Mouse (Mus musculus): ENCODE data around the gene Fam222a. TPM values are rescaled to one million over a fixed set of nuclear protein-coding genes. Genes with fewer than 3 reads are reported as not detected.
A peak's percentile ranks its signal among the peaks of the same experiment; 100 is the strongest.

Gene Fam222a
- polyA plus RNA-seq, 1 experiment from 2014 or later = 9.4 TPM

DNA sequence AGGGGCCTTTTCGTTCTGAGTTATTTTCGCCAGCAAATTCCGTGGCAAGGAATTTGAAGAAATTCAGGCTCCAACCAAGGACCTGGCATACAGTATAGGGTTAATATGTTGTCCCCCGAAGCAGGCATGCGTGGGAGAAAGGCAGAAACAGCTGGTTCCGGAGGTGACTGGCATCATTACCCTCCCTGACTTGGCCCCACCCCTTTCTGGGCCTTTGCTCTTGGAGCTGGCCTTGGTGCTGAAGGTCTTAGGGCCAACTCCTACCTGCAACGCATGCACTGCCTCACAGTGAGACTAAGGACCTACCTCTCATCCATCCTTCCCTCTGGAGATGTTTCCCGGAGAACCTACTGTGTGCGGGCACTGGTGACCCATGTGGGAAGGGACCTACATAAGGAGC lies 20.1 kb downstream of the Fam222a start:
- 46% methylated on average over 9 of the region's 9 CpGs for WGBS

DNA sequence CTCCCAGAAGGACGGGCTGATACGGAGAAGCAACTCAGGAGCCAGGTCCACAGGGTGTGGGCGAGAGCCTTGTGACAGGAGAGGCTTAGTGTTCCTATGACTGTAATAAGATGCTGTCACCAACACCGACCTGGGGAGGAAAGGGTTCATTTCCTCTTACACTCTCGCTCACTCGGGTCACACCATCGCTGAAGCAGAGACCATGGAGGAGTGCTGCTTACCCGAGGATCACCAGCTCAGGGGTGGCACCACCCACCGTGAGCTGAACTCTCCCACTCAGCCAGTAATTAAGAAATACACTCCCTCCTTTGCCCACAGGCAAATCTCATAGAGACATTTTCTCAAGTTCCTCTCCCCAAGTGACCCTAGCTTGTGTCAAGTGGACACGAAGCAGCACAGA lies 20.6 kb downstream of the Fam222a start:
- ATAC-seq (ENCODE audit: low FRiP score, low read depth) = no peak
- 57% methylated on average over 10 of the region's 10 CpGs for WGBS
- H3K9ac ChIP-seq (replicated peaks) = 0 out of 2 replicates have a peak overlapping the region, but pooled peaks have one; percentile 4
- no peak overlapping the region for H3K4me2 ChIP-seq (replicated peaks)
- H3K9me3 ChIP-seq = no peaks in the 10 kb centered on the region
- H3K4me1 ChIP-seq = peaks cover 93% of the 10 kb centered on the region
- peaks cover 29% of the 10 kb centered on the region for H3K27me3 ChIP-seq
- no peak overlapping the region for H3K4me3 ChIP-seq
- no peaks in the 10 kb centered on the region for H3K36me3 ChIP-seq
- peak overlapping the region; percentile 77 for H3K27ac ChIP-seq (replicated peaks)

More for the DNA sequence above, 20.1 kb downstream of the Fam222a start:
- Histone ChIP-seq H3K9ac (replicated peaks) (no peak overlapping the region), H3K27ac (replicated peaks) (peak overlapping the region; percentile 77; the same call in 1 of the 2 replicates), H3K27me3 (peaks cover 34% of the 10 kb centered on the region), H3K9me3 (no peaks in the 10 kb centered on the region), H3K4me2 (replicated peaks) (no peak overlapping the region), H3K4me3 (no peak overlapping the region), H3K36me3 (no peaks in the 10 kb centered on the region), H3K4me1 (peaks cover 93% of the 10 kb centered on the region)
- ATAC-seq (ENCODE audit: low FRiP score, low read depth) = no peak

DNA sequence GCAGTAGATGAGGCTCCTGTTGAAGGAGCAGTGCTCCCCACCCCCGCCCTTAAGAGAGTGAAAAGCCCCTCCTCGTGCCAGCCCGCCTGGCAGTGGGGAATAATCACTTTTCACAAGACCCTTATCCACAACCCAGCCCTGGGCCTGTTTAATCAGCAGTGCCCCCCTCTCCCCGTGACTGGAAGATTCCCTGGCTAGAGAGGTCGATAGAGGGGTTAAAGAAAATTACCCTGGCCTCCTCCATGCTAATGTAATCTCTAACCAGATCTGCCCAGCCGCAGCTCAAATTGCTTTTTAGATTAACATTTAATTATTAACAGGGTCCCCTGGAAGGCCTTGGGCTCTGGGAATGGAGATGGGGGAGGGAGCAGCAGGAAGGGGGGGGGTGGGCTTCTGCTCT lies 21.2 kb downstream of the Fam222a start:
- WGBS = 31% methylated on average over 6 of the region's 6 CpGs
- Histone ChIP-seq H3K9me3 (no peaks in the 10 kb centered on the region), H3K4me3 (no peak overlapping the region), H3K27me3 (peaks cover 25% of the 10 kb centered on the region), H3K9ac (replicated peaks) (peak overlapping the region; percentile 4; the same call in 1 of the 2 replicates), H3K36me3 (no peaks in the 10 kb centered on the region), H3K4me1 (peaks cover 93% of the 10 kb centered on the region), H3K27ac (replicated peaks) (peak overlapping the region; percentile 77), H3K4me2 (replicated peaks) (no peak overlapping the region)
- ATAC-seq (ENCODE audit: low FRiP score, low read depth) = 0 out of 2 replicates have a peak, but pooled peaks have one; percentile 13

DNA sequence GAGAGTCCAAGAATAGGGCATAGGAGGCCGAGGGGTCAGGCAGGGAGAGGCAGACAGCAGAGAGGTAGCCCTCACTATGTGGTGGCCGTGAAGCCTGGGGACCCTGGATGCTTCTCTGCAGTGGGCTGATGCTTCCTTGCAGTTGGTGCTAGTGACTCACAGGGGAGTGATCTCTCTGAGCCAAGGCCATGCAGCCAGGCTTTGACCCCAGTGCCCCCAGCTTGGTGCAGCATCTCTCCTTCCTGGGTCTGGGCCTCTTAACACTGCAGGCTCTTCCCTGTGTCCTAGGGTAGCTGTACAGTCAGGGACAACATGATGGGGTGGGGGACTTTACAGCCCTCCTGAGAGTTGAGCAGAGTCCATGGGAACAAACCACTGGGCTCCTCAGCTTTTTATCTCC lies 21.6 kb downstream of the Fam222a start:
- 0 out of 2 replicates have a peak, but pooled peaks cover 3% of the 10 kb centered on the region for H3K36me3 ChIP-seq
- H3K4me3 ChIP-seq = no peak overlapping the region
- H3K9ac ChIP-seq (replicated peaks) = no peak overlapping the region; the same call in 1 of the 2 replicates
- H3K4me1 ChIP-seq = peaks cover 92% of the 10 kb centered on the region
- no peaks in the 10 kb centered on the region for H3K9me3 ChIP-seq
- no peak for ATAC-seq (ENCODE audit: low FRiP score, low read depth)
- peaks cover 25% of the 10 kb centered on the region for H3K27me3 ChIP-seq
- no peak overlapping the region for H3K4me2 ChIP-seq (replicated peaks)
- peak overlapping the region; percentile 77 for H3K27ac ChIP-seq (replicated peaks)
- WGBS = 46% methylated on average over 2 of the region's 2 CpGs

DNA sequence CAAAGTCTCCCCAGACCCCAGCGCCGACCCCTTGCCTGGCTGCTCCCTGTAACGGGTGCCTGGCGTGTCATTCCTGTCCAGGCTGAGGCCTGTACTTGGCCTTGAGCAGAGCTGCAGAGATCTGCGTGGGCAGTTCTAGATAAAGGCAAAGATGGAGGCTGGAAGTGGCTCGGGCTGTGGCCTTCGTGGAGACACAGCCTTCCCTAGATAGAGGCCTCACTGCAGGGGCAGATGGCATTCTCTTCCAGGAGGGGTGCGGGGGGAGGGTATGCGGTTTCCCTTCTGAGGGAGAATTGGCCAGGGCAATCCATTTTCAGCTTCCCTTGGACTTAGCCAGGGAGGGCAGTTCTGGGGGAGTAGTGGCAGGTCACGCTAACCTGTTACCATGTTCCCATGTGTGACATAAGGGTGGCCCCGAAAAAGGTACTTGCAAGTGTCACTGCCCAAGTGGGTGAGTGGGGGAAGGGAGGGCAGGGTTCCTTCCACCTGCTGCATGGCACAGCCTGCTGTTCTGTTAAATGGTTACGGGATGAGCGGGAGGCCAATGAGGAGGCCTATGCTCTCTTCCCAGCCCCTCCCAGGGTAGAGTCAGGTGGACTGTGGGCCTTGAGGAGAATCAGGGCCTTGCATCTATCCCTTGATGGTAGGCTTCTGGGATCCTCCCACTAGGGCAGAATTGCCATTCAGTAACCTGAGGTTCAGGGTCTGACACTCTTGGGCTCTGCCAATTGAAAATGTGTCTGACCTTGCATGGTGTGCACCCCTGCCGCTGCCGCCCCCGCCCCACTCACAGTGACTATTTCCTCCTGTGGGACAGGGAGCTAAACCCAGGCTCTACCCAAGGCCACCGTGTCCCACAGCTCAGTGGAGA lies 22.5 kb downstream of the Fam222a start:
- 79% methylated on average over 17 of the region's 17 CpGs for WGBS
- H3K4me3 ChIP-seq = no peak overlapping the region
- peaks cover 11% of the 10 kb centered on the region for H3K36me3 ChIP-seq
- H3K9ac ChIP-seq (replicated peaks) = no peak overlapping the region
- 0 out of 2 replicates have a peak overlapping the region, but pooled peaks have one; percentile 7 for H3K4me2 ChIP-seq (replicated peaks)
- ATAC-seq (ENCODE audit: low FRiP score, low read depth) = peak; percentile 2; the same call in 1 of the 2 replicates
- peak overlapping the region; percentile 77 for H3K27ac ChIP-seq (replicated peaks)
- H3K27me3 ChIP-seq = peaks cover 24% of the 10 kb centered on the region
- H3K4me1 ChIP-seq = peaks cover 88% of the 10 kb centered on the region
- no peaks in the 10 kb centered on the region for H3K9me3 ChIP-seq

DNA sequence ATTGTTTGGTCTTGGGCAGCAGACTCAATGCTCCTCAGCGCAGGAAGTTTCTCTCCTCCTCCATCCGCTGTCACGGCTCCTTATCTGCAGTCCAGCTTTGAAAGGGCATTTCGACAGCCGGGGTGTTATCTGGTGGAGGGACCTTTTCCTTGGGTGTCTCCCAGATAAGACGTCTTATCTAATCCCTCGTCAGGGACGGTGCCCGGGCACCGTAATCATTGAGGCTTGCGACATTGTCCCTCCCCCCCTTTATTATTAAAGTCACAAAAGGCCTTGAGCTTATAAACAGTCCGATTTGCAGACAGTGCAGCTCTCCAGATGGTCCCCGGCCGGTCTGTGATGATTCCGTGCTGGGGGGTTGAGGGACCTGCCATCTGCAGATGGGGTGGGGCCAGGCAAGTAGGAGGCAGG lies 23.3 kb downstream of the Fam222a start:
- WGBS = 28% methylated on average over 15 of the region's 15 CpGs
- peaks cover 84% of the 10 kb centered on the region for H3K4me1 ChIP-seq
- ATAC-seq (ENCODE audit: low FRiP score, low read depth) = no peak; the same call in 1 of the 2 replicates
- H3K9me3 ChIP-seq = no peaks in the 10 kb centered on the region
- H3K4me2 ChIP-seq (replicated peaks) = 0 out of 2 replicates have a peak overlapping the region, but pooled peaks have one; percentile 7
- H3K9ac ChIP-seq (replicated peaks) = peak overlapping the region; percentile 7; the same call in 1 of the 2 replicates
- H3K36me3 ChIP-seq = peaks cover 19% of the 10 kb centered on the region
- peaks cover 15% of the 10 kb centered on the region for H3K27me3 ChIP-seq
- no peak overlapping the region for H3K4me3 ChIP-seq
- peak overlapping the region; percentile 77 for H3K27ac ChIP-seq (replicated peaks)

DNA sequence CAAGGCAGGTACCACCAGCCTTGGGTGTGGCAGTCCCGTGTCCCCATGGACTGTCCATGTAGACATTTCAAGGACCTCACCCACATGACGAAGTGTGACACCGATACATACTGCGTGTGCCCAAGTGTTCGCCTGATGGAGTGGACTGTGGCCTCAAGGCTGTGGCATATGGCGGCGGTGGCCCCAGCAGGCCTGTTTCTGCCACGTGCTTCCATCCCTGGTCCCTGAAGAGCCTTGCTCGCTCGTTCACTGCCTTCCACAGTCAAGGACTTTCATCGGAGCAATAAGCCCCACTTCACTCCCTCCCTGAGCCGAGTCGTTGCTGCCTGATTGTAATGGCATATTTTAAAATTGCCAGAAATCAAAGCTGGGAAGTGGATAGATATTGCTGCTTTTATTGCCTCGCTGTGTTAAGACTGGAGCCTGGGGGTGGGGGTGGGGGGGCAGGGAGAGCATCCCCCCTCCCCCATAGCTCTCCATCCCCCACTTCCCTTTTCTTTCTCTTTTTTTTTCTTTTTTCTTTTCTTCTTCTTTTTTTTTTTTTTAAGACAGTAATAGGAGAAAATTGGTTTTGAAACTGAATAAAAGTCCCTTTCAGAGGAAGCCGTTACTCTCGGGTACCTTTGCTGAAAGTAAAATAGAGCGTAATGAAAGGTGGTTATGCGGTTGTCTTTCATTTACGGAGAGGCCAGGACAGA lies 24.8 kb downstream of the Fam222a start:
- Histone ChIP-seq H3K4me2 (replicated peaks) (0 out of 2 replicates have a peak overlapping the region, but pooled peaks have one; percentile 1), H3K36me3 (peaks cover 19% of the 10 kb centered on the region), H3K27me3 (peaks cover 3% of the 10 kb centered on the region; the same call in 1 of the 2 replicates), H3K4me1 (peaks cover 89% of the 10 kb centered on the region), H3K4me3 (no peak overlapping the region), H3K27ac (replicated peaks) (peak overlapping the region; percentile 77), H3K9me3 (no peaks in the 10 kb centered on the region), H3K9ac (replicated peaks) (no peak overlapping the region)
- ATAC-seq (ENCODE audit: low FRiP score, low read depth) = no peak
- 45% methylated on average over 19 of the region's 19 CpGs for WGBS

DNA sequence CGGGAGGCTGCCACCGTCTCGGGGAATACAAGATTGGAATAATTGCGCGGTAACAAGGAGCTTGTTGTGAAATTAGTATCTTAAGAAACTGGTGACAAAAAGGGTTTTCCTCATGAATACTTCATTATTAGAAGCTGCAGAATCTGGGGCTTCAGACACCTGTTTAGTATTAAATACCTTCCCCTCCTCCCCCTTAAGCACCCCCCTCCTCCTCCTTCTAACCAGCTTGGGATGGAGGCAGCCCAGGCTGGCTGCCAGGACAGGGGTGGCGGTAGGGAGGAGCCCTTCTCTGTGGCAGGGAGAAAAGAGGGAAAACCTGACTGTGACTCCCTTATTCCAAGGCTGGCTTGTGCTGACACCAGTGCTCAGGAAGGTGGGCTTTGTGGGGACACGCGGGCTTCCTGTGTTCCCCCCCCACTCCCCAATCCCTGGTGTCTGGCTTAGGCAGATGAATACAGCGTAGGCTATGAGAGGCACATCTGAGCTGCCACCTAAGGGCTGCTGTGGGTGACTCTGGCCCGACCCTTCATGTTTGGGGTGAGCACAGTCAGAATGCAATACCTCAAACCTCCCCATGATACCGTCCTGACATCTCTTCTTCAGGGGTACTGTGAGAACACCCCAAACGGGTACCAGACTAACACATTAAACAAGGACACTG lies 25.5 kb downstream of the Fam222a start:
- Histone ChIP-seq H3K9me3 (no peaks in the 10 kb centered on the region), H3K4me3 (no peak overlapping the region), H3K4me1 (peaks cover 83% of the 10 kb centered on the region), H3K9ac (replicated peaks) (no peak overlapping the region), H3K36me3 (peaks cover 19% of the 10 kb centered on the region), H3K27ac (replicated peaks) (peak overlapping the region; percentile 60), H3K27me3 (no peaks in the 10 kb centered on the region; the same call in 1 of the 2 replicates), H3K4me2 (replicated peaks) (0 out of 2 replicates have a peak overlapping the region, but pooled peaks have one; percentile 1)
- WGBS = 51% methylated on average over 12 of the region's 12 CpGs
- no peak for ATAC-seq (ENCODE audit: low FRiP score, low read depth)

DNA sequence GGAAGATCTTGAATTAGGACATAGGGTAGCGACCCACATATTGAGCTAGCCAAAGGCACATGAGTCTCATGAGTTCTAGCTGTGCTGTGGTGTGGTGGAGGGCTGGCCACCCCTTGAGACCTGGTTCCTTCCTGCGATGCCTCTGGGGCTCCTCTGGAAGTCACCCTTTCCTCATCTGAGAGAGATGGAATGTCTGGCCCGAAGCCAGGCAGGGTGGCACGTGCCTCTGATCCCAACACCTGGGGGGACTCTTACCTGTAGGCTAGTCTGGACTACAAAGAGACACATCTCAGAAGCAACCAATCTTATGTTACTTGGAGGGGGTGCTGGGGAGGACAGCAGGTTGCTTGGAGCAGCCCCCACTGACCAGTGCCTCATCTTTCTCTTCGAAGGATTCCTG lies 26.1 kb downstream of the Fam222a start:
- Histone ChIP-seq H3K4me1 (peaks cover 76% of the 10 kb centered on the region), H3K27ac (replicated peaks) (no peak overlapping the region), H3K4me3 (no peak overlapping the region), H3K36me3 (peaks cover 19% of the 10 kb centered on the region), H3K9ac (replicated peaks) (no peak overlapping the region), H3K4me2 (replicated peaks) (no peak overlapping the region), H3K9me3 (no peaks in the 10 kb centered on the region), H3K27me3 (no peaks in the 10 kb centered on the region; the same call in 1 of the 2 replicates)
- ATAC-seq (ENCODE audit: low FRiP score, low read depth) = no peak
- 92% methylated on average over 5 of the region's 5 CpGs for WGBS

DNA sequence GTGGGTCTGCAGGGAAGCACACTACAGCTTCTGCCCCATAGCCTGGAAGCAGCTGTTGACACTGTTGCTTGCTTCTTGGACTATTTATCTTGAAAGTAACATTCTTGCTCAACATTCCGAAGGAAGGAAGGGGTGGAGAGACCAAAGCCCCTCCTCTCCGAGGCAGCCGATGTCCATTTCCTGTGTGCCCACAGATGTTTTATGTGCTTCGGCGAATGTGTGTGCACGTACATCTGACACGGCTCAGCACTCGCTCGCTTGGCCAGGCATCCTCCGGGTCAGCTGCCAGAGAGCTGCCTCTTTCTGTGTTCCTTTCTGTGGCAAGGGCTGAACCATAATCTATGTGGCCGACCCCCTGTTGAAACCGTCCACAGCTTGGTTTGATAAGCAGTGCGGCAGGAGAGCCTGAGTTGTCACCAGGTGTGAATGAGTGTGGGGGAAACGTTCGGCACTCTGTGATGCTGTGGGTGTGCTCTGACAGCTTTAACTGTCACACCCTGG lies 27.0 kb downstream of the Fam222a start:
- no peak overlapping the region for H3K9ac ChIP-seq (replicated peaks)

DNA sequence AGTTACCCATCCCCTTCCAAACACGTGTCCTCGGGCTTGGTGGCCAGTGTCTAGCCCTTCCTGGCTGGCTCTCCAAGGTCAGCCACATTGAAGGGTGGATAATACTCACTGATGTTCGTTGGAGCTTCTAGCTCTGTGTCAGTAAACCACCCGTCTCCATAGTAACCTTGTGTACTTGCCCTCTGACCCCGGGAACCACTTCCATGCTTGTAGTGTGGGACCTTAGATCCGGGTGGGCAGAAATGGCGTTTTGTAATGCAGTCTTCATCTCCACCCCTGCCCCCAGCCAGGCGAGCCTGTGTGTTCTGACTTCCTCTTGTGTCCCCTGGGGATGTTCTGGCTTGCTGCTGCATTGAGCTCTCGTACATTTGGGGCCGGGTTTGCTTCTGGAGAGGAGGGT lies 28.8 kb downstream of the Fam222a start:
- no peak for ATAC-seq (ENCODE audit: low FRiP score, low read depth)
- no peak overlapping the region for H3K9ac ChIP-seq (replicated peaks)
- peak overlapping the region; percentile 20; the same call in 1 of the 2 replicates for H3K27ac ChIP-seq (replicated peaks)
- no peak overlapping the region for H3K4me2 ChIP-seq (replicated peaks)
- H3K9me3 ChIP-seq = no peaks in the 10 kb centered on the region
- WGBS = 22% methylated on average over 10 of the region's 10 CpGs
- no peak overlapping the region for H3K4me3 ChIP-seq
- H3K4me1 ChIP-seq = peaks cover 49% of the 10 kb centered on the region
- H3K36me3 ChIP-seq = peaks cover 19% of the 10 kb centered on the region
- H3K27me3 ChIP-seq = no peaks in the 10 kb centered on the region; the same call in 1 of the 2 replicates

More for the DNA sequence above, 27.0 kb downstream of the Fam222a start:
- WGBS = 87% methylated on average over 15 of the region's 15 CpGs
- peaks cover 68% of the 10 kb centered on the region for H3K4me1 ChIP-seq
- no peaks in the 10 kb centered on the region; the same call in 1 of the 2 replicates for H3K27me3 ChIP-seq
- H3K27ac ChIP-seq (replicated peaks) = no peak overlapping the region
- no peak for ATAC-seq (ENCODE audit: low FRiP score, low read depth)
- no peak overlapping the region for H3K4me3 ChIP-seq
- peaks cover 19% of the 10 kb centered on the region for H3K36me3 ChIP-seq
- no peak overlapping the region for H3K4me2 ChIP-seq (replicated peaks)
- no peaks in the 10 kb centered on the region for H3K9me3 ChIP-seq
